Mouse (Mus musculus) ovary, postnatal 14 days (tissue): ENCODE results near the gene Exo5.

Source experiments
- DNase-seq: peaks from one replicate; pipeline ENCODE4 v3.0.0; 2022; ENCODE audit warnings: low spot score

Exo5 gene

GRCm38 (mm10) chr4:120904533-120904932 is 20.3 kb downstream of the Exo5 start:
- DNase-seq = no peak

DNA sequence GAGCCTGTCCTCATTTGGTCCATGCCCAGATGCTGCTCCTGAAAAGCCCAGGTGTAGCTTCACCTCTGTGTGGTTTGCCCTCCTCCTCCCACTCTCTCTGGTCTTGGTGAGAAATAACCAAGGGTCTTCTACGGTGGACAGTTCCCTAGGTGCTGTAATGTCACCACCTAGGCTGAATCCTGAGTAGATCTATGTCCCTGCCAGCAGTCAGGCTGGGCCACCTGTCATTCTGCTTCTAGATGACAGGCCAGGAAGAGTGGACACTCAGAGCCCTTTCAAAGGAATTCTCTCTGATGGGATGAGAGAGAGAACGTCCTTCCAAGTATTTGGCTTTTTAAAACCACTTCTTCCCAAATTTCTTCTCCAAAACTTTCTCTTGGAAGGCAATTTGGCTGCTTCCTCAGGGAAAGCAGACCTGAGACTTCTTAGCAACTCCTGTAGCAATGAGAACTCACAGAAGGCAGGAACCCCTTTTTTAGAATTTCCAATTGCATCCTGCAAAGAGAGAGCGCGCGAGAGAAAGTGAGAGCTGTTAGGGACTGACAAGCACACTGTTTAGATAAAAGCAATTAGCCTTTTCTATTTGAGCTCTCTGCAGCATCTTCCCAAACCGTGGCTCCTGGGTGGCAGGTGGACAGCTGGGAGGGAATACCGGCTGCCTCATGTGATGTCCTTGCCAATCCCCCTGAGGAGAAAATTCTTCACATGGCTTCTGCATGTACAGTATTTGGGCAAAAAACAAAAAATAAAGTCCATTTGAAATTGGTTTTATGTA is 28.8 kb downstream of the Exo5 start:
- no peak for DNase-seq

DNA sequence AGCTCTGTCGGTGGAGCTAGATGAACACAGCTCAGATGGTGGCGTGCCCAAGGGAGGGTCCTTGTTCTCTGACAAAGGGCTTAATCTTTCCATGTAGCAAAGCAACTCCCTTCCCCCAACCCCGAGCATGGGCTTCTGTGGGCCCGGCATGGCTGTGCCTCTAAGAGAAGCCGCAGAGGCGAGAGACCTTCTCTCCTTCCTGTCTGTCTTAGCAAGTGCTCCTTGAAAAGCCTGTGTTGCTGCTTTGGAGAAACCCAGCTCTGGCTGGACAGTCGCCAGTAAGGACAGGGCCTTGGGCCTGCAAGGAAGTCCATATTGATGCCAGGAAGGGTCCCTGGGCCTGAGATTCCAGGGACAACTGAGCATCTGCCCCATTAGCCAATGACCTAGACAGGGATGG is 29.6 kb downstream of the Exo5 start:
- DNase-seq = no peak

DNA sequence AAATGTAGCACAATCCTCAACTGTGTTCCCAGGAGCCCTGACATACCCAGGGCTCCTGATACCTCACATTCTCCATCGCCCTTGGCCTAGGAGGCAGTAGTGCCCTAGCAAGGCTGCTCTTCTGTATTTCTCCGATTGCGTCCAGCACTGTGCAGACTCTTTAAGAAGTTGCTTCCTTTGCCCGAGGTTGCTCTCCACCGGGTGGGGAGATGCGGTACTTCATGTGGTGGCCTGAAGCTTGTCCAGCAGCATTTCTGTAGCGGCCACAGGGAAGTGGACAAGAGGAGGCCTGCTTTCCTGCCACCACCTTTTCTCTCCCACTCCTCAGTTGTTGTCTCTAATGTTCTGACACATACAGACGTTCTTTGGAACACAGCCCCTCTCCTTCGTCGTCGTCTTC is 30.2 kb downstream of the Exo5 start:
- DNase-seq = no peak

GRCm38 (mm10) chr4:120893656-120894401 is 31.0 kb downstream of the Exo5 start:
- no peak for DNase-seq

DNA sequence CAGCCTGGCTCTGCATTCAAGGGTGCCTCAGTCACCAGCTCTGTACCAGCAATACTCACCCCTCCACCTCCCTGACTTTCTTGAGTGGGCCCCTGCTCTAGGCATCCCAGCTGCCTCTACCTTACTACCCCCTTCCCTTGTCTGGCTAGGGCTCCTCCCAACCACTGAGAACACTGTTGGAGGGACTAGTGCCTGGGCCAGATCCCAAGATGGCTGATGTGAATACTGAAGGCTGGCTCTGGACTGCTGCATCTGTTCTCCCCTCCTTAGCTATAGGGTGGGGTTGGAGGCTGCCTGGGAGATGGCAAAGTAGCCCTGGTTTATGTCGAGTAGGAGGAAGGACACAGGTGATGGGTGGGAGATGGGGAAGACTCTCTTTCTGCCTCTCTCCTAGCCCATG is 32.3 kb downstream of the Exo5 start:
- no peak for DNase-seq

DNA sequence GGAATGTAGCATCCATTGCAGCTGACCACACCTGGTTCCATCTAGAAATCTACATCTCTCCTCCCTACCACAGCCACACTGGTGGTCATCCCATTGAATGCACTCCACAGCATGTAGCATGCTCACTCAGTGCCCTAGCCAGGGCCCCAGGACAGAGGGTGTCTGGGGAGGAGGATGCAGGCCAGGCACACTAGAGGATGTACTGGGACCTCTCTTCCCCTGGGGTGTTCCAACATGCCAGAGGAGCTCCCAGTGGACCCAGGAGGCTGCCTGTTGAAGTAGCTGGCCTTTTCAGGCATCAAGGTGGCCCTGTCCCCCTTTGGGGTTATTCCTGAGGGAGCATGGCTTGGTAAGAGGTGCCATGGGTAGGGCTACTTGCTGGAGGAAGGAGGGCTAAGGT is 32.9 kb downstream of the Exo5 start:
- no peak for DNase-seq

DNA sequence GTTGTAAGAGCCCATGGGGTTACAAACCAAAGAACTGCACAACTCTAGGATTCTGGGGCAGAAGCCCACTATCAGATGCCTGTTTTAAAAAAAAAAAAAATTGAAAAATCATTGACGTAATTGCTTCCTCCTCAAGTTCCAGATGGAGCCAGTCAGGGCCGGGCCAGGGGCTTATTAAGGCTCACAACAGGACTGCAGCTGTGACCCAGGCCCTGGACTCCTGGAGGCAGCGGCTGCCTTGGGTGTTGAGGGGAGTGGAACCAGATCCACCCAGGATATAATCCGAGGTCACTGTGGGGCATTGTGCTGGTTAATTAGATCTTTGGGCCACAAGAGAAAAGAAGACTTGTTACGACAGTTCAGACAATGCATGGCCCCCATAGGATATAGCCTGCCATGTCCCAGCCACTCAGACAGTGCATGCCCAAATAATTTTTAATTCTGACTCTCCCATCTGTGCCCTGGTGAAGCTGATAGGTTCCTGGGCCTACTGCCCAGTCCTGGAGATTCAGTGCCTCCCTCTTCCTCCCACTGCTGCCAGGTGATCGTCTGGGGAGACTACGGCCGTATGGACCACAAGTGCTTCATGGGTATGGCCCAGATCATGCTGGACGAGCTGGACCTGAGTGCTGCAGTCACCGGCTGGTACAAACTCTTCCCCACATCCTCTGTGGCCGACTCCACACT is 33.9 kb downstream of the Exo5 start:
- DNase-seq = no peak

GRCm38 (mm10) chr4:120888884-120889283 is 35.9 kb downstream of the Exo5 start:
- no peak for DNase-seq

- peak; percentile 56 for DNase-seq
Measured at GRCm38 (mm10) chr4:120887381-120888112, 37.3 kb downstream of the Exo5 start.

GRCm38 (mm10) chr4:120886811-120887210 is 38.0 kb downstream of the Exo5 start:
- no peak for DNase-seq

GRCm38 (mm10) chr4:120886131-120886530 is 38.7 kb downstream of the Exo5 start:
- no peak for DNase-seq

DNA sequence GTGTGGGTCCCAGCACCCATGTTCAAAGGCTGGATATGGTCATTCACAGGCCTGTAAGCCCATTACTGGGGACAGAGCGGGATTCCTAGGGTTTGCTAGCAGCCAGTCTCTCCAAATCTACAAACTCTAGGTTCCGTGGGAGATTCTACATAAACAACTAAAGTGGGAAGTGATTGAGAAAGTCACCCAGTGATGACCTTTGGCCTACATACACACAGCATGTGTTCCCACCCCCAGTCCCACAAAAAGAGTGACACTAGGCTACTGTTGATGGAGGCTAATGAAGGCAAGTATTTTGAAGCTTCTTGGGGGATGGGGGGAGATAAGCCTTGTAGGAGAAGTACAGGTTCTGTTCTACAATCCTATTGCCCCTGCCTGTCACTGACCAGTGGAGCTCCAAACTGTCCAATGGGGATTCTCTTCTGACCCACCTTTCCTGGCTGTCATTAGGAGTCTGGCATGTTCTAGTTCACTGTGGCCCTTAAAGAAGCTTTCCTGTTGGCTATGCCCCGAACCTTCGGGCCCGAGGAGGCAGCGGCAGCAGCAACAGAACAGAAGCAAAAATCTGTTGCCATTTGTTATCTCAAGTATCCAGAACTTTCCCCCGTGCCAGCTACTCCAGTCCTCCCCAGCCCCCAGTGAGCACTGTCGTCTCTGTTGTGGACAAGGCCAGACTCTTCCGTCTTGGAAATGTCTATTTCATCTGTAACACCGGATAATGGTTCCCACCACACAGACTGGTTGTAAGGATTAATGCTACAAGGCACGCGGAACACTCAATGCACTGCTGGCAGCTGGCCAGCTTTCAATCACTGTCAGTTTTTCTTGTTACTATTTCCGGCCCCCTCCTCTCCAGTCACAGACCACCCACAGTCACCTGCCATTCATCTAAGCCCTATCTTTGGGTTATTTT is 39.4 kb downstream of the Exo5 start:
- DNase-seq = no peak

- DNase-seq = no peak
Measured at GRCm38 (mm10) chr4:120882002-120882625, 42.7 kb downstream of the Exo5 start.

DNA sequence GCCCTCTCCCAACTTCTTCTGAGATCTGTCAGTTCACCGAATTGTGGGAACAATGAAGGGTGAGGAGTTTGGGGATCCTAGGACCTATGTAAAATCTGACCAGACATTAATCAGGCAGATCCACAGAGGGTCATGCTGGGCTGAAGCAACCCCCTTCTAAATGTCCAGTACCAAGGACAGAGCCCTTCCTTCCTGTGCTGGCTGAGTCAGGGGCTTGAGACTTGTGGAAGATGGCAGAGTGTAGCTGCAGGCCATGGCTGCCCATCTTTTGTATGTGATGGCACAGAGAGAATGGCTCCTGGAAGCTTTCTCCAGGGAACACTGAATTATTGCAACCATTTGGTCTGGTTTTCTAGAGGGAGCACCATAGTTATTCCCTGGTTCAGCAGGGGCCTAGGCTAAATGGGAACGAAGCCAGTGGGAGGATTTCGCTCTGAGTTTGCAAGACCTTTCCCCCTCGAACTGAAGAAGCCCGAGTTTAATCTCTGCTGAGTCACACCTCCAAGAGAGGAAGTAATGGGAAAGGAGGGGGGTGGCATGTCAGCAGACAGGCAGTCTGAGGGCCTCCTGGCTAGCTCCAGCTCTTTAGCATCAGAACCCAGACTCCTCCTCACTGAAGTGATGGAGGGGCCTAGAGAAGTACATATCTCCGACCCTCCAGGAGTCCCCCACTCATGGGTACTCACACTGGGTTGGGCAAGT is 43.9 kb downstream of the Exo5 start:
- no peak for DNase-seq

DNA sequence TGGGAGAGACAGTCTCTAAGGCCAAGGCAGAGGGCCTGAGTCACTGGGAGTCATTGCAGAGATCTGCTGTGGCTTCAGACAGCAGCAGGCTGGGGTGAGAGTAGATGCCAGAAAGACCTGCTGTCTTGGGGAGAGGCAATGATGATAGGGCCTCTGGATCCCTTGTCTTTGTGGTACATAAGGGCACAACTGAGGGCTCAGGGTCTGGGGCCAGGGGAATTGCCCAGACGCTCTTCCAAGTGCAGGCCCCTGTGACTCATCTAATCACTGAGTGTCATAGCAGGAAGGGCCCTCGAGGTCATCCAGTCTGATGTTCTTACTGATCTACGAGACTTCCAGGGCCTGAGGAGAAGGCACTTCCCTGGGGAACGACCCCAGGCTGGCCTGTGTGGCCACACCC is 45.4 kb downstream of the Exo5 start:
- DNase-seq = no peak

DNA sequence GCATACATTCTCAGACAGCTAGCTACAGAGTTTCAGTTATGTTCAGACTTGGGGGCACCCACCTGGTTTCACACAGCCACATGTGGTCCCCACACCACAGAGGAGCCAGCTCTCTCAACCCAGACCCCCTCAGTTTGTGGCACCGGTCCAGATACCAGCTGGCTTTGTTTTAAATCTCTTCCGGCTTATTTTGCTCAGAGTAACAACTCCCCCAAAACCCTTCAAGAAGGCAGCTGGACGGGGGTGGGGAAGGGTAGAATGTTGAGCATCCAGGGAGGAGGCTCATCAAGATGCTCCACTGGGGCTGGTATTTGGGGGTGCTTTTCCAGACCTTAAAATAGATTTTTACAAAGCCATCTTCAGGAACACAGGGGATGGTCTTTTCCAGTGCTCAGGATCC is 46.1 kb downstream of the Exo5 start:
- no peak for DNase-seq

DNA sequence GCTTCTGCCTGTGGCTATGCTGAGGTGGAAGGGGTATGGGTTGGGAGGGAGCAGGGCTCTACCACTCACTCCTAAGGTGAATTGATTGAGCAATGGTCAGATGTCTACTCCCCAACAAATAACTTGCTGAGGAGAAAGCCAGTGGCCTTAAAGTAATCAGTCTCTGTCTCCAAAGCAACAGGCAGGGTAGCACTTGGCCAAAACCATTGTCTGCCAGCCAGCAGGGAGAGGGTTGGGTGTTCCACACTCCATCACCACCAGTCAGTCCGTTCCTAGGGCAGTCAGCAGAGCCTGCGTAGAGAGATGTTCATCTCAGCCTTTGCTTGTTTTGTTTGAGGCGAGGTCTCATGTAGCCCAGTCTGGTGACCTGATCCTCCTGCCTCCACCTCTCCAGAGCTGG is 48.9 kb downstream of the Exo5 start:
- no peak for DNase-seq
